Mouse (Mus musculus) kidney, adult 11 months (tissue): ENCODE results near the gene Ptger1.
A peak's percentile ranks its signal among the peaks of the same experiment; 100 is the strongest.

Source experiments
- DNase-seq: peaks from one replicate; pipeline ENCODE4 v3.0.0; 2022

Ptger1 gene

DNA sequence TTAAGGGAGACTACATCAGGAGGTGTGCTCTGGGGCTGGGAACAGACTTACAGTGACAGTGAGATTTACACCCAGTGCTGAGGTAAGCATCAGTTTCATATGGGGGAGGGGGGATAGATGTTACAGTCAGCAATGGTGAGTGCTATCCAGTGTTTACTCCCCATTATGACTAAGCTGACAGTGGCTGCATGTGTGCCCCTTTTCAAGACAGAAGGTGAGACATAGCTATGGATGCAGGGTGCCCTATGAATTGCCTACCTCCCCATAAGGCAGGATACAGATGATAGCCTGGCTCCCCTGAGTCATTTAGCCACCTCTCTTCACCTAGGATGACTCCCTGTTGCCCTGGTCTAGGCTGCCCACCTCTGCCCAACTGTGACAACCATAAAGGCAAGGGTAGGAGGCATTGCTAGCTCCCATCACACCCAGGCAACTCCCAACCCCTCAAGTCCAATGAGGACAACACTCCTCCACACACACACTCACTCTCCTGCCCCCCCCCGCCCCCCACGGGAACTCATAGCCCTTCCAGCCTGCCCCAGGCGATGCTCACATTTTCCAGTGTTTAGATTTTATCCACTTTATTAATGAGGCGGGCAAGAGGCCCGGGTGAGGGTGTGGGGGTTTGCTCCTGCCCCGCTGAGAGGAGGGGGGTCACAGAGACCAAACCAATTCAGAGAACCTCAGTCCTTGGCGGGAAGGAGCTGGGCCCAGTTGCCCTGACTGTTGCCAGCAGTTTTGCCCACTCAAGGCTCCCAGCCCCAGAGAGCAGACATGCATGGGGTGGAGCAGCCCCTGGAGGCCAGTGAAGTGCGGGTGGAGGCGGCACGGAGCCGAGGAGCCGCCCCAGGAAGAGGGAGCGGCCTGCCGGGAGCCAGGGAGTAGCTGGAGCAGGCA lies at the start of gene Ptger1:
Gene Ptger1, plus strand, starts transcription at position 710 of the 897 bp plus-strand sequence.
- DNase-seq = peak; percentile 72

DNA sequence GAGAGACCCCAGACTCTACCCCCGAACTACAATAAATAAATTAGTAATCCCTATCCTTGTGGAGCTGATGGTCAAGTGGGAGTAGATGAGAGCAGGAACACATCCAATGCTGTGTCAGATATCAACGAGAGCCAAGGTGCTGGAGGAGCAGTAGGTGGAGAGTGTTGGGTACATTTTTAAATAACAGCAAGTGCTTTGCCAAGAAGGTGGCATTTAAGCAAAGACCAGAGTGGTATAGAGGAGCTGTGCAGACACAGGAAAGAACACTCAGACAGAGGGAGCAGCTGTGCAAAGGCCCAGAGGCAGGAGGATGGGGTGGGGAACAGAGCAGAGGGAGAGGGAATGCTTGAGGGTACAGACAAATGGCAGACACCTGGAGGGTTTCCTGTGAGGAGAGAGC lies 49.4 kb upstream of the Ptger1 start:
- DNase-seq = no peak

DNA sequence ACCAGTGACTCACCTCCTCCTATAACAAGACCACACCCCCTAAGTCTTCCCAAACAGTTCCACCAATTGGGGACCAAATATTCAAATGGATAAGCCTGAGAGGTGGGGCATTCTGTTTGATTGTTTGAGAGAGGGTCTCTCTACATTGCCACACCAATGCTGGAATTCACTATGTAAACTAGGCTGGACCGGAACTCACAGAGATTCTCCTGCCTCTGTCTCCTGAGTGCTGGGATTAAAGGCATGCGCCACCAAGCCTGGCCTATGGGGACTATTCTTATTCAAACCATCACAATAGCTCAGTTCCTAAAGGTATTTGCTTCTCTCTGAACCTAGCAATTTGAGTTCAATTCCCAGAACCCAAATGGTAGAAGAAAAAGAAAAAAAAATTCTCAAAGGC lies 47.9 kb upstream of the Ptger1 start:
- DNase-seq = no peak

DNA sequence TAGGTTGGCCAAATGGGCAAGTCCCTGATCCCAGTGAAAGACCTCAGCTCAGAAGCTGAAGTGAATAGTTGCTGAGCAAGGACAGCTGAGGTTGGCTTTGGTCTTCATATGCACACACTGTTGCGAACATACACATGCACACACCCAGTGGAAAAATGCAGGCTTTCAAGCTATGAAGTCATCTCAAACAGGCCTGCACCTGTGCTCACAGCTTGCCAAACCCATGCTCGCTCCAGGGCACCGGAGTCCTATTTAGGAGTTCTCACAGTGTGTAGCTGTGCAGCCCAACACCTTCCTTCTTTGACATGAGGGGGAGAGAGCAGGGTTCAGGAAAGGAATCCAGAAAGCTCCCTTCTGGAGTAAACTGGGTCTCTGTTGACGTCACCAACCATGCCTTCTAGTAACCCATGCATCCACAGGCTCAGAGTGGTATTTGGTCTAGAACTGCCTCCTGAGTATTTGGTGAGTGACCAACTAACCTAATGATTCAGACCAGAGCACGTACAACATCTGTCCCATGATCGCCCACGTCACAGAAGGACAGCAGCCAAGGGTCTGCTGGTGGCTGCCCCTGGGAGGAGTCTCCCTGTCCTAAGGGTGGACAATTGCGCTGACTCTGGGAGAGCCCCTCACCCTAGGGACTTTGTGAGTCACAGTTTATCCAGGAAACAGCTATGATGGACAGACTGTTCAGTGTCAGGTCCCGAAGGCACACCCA lies 46.8 kb upstream of the Ptger1 start:
- DNase-seq = no peak

DNA sequence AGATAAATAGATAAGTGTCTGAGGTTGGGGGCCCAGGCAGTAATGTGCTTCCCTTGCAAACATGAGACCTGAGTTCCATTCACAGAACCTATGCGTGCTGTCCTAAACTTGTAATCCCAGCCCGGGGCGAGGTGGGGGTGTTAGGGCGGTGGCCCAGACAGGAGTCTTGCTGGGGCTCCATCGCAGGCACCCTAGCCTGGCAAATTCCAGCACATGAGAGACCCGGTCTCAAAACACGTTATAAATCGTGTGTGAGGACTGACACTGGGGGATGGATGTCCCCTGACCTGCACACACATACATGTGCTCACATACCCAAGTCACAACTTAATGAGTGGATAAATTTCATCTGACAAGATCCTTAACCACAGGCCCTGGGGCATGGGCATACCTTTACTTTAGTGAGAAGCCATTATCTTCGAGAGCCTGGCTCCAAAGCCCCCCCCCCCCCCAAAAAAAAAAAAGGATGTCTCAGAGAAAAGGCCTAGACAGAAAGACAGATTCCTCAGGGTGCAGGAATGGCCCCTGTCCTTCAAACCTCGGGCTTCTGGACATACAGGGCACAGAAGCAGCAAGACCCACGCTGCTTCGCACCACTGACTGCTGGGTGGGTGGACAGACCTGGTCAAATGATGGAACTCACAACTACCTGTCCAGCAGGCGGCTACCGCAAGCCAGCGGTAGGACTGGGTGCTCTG lies 44.6 kb upstream of the Ptger1 start:
- DNase-seq = no peak

DNA sequence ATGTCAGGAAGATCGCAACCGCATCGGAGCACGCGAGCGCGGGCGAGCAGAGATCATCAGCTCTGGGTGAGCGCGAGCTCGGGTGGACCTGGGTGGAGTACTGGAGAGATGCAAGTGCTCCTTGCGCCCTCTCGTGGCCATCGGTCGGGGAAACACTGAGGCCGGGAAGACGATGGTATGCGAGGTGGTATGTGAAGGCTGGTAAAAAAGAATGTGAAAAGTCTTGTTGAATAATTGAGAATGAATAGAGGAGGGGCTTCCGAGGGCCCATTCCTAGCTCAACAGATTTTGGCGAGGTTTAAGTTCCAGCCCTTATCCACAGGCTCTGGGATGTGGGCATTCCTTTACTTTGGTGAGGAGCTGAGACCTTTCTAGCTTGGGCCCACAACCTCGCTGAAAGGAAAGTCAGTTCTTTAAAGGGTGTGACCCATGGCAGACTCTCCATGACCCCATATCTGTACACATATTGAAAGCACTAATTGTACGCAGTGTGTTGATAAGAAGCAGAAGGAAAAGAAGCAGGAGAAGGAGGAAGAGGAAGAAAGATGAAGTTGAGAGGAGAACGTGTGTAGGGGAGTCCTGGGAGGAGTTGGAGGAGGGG lies 44.0 kb upstream of the Ptger1 start:
- DNase-seq = peak; percentile 73

DNA sequence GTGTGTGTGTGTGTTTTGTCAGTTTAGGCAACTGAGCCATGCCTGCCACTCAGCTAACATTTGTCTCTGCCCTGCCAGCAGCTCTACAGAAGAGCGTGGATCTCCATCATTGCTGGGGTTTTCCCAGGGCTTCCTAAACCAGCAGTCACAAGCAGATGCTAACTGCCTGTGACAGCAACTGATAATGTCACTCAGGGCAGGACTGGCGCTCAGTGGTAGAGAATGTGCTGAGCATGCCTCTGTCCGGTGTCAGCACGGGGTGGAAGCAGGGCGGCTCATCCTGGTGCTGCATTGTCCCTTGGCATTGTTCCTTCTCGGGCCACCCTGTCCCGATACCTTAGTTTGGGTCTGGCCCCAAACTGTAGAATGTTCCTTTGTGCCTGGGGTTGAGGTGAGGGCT lies 42.9 kb upstream of the Ptger1 start:
- no peak for DNase-seq

DNA sequence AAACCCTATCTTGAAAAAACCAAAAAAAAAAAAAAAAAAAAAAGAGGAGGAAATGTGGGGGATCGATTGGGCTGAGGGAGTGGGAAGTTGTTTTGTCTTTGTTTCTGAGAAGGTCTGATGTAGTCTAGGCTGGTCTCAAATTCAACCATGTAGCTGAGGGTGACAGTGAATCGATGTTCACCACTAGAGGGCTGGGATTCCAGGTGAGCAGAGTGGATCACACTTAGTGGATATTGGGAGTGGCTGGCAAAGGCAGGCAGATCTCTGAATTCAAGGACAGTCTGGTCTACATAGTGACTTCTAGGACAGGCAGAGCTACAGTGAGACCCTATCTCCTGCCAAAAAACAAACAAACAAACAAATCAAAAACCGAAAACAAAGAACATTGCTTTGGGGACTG lies 41.7 kb upstream of the Ptger1 start:
- no peak for DNase-seq

DNA sequence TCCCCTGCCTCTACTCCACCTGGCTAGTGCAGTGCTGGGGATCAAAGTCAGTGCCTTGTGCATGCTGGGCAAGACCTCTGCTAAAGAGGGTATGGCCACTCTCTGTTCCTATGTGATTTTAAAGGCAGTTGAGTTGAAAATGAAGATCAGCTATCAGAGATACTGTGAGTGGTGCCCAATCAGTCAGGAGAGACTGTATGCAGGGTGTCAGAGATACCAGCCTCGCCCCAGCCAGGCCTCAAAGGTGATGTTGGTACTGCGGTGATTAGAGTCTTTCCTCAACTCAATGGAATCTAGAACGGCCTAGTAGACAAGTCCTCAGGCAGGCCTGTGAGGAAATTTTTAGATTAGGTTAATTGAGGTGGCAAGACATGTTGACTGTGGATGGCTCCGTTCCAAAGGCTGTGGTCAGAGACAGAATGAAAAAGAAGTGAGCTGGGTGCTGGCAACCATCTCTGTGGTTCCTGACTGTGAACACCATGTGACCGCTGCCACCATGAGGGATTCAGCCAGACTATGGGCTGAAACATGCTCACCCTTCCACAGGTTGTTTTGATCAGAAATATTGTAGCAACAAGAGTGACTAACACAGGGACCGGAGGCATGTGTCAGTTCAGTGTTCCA lies 40.7 kb upstream of the Ptger1 start:
- no peak for DNase-seq

DNA sequence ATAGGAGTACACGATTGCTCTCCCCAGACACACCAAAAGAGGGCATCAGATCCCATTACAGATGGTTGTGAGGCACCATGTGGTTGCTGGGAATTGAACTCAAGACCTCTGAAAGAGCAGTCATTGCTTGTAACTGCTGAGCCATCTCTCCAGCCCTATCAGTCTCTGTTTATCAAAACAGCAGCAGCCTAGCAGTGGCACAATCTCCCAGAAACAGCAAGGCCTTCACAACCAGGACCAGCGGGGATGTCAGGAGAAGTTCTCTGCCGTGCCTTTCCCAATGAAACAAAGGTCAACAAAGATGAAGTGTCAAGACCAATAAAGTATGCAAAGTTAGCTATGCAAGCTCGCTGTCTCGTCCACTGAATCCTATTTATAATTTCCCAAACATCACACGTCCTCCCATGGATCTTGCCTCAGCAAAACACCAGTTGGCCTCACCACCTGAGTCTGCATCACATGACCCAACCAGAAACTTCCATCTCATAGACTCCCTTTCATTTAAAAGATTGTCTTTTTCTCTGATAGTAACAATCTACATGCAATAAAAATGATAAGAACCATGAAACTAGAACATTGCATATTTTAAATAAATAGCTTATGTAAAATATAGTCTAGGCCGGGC lies 34.3 kb upstream of the Ptger1 start:
- DNase-seq = no peak

DNA sequence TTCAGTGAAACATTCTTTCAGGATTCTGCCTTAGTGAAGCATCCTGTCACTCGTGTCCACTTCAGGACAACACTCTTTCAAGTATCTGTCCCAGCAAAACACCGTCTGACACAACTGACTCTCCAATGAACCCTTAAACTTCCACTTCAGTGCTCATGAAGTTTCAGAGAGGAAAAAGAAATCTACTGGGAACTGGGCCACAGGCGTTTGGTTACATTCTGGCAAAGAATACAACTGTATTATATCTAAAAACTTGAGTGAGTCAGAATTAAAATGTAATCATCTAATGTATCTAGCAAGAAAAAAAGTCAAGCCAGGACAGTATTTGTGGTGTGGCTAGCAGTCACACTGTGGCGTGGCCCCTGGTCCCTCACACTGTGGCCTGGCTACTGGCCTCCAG lies 27.6 kb upstream of the Ptger1 start:
- no peak for DNase-seq

DNA sequence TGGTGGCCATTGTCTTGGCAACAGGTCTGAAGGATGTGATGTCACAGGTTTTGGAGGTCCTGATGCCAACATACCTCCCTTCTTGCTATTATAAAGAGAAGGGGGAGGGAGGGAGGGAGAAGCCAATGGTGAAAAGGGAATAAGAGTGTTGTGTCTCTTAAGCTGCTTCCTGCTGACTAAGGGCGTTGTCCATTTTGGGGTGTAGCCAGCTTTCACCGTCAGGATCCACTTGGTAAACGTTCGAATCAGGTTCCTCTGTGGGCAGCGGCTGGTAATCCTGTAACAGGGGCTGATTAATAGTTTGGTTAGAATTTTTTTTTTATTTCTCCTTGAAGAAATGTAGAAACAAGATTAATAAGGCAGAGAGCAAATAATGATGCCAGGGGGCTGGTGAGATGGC lies 26.8 kb upstream of the Ptger1 start:
- no peak for DNase-seq

DNA sequence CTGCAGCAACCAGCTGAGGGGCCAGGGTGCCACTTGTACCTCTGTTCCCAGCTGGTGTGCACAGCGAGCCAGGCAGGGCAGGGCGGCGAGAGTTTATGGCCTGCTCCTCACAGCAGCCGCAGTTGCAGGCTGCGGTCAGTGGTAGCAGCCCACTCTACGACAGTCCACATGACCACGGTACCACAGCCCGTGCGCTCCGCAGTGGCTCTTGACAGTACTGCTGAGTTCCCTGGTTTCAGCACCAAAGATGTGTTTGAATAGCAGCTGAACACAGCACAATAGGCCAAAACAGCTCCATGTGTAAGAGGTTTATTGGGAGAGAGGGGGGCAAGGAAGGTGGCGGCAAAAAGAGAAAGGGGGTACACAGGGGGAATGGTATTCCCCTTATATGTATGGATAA lies 19.0 kb upstream of the Ptger1 start:
- DNase-seq = no peak

DNA sequence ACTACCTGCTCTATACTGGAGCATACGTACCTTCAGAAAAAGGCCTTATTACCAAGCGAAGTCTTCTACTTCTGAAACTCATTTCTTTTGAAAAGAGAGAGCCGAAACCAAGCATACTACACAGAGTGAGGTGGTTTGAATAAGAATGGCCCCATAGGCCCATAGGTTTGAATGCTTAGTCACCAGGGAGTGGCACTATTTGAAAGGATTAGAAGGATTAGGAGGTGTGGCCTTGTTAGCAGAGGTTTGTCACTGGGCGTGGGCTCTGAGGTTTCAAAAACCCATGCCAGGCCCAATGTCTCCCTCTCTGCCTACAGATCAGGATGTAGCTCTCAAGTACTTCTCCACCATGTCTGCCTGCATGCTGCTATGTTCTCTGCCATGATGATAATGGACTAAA lies 18.4 kb upstream of the Ptger1 start:
- DNase-seq = no peak

DNA sequence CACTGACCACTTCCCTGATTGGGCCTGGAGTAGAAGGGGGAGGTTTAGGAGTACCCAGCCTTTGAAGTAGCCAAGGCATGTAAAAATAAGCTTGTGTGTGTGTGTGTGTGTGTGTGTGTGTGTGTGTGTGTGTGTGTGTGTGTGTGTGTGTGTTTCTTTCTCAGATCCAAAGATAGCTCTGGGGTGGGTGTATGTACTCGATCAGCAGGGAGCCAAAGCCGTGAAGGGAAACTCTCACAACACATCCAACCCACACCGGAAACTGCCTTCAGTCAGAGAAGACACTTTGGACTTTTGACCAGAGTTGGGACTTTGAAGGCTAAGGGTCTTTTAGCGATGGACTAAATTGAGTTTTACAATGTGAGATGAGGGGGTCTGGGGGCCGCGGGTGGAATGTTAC lies 16.8 kb upstream of the Ptger1 start:
- DNase-seq = no peak

DNA sequence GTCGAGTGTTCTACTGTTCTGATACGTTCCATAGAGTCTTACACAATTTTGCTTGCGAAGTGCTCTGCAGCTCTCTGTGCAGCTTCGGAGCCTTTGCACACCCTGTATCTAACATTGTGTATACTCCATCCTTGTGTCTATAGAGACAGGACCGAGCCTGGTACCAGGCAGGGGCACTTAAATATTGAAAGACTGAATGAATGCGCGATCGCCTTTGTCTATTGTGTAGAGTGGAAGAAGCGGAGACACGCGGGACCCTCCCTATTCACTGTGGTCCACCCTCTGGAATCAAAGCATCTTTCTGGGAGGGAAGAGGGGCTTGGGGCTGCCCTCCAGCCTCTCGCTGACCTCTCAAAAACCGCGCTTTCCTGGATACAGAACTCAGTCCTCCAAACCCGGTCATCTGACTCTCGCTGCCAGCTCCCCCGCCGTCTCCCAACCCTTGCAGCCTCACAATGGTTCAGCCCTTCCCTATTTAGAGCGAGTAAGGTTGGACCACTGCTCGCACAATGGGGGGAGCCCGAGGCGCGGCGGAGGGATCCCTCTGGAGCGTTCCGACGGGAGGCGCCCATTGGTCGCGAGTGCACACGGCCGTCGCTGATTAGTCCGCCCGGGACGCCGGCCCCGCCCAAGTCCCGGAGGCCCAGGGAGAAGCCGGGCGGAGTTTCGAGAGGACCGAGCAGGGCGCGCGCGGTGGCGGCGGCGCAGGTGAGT lies 14.3 kb upstream of the Ptger1 start, which contains the start of gene Gipc1:
Gene Gipc1, plus strand, starts transcription at position 648 of the 714 bp plus-strand sequence.
- DNase-seq = peak; percentile 97

DNA sequence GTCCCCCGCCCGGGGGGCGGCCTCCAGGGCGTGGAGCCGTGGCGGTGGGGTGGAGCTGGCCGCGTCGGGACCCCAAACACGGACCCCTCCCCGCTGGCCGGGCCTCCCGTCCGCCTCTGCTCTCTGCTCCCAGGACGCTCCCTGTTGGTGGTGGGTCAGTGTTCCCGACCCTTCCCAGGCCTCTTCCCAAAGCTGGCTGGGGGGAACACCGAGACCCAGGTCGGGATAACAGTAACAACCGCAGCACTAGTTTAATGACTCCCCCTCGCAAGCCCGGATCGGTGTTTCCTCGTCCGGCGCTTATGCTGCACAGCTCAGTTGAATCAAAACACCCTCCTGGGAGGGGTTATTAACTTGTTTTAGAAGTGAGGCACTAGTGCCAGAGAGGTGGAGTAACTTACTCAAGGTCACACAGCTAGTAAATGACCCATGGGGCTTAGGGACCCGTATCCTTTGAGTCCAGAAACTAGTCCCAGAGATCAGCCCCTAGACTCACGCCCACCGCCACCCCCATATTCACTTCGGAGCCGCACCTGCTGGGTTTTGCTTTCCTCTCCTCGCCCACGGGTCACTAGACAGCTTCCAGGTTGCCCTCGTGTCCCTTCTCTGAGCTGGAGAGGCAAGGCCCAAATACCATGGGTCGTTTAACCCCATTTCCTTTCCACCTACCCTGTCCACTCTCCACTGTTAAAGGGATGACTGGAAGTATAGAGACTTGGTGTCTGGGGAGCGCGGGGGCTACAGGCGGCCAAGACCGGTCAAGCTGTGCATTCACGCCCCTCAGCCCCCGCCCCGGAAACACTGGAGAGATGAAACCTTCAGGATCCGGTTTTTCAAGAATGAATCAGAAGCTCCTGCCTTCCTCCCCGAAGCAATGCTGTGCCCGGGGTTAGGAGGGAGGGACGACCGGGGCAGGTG lies 13.5 kb upstream of the Ptger1 start:
- DNase-seq = no peak

DNA sequence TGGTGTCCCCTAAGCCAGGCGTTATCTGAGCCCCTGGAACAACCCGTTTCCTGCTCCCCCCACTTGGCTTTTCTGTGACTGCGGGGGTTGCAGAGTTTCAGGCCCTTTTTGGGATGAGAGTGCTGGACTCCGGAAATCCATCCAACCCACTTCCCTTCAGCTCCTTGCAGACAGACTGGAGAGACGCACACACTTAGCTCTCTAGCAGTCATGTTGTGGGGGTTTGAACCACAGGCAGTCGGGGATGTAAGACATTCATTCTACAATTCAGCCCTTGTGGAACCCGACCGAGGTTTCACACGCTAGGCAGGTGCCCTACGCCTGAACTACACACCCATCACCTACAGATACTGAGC lies 12.8 kb upstream of the Ptger1 start:
- DNase-seq = no peak

DNA sequence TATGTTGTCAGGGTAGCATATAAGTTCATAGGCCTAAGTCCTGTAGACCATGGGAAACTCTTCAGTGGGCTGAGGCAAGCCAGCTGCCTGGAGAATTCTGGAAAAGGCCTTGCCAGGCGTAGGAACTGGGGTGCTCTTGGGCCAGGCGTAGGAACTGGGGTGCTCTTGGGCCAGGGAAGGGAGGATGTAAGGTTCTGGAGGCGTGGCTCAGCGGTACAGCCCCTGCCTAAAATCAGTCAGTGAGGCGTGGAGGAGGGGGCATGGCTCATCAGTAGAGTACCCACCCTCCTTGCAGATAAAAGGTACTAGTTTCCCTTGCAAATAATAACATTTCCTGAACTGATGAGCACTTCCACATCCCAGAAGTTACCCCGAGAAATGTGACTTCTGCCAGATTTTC lies 11.8 kb upstream of the Ptger1 start:
- DNase-seq = no peak

DNA sequence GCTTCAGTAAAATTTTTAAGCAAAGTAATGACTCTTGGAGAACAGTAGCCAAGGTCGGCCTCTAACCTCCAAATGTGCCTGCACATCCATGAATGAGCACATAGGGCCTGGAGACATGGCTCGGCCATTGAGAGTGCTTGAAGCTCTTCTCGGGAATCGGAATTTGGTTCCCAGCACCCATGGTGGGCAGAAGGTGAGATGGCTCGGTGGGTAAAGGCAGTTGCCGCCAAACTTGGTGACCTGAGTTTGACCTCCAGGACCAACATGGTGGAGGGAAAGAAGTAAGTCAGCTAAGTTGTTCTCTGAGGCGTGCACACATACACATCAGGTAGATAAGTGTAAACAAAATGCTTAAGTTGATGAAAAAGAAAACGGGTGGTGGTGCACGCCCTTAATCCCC lies 10.4 kb upstream of the Ptger1 start:
- no peak for DNase-seq
